Mouse (Mus musculus) intestine, postnatal 0 days (tissue): ENCODE measurements at regions not wholly inside any gene's neighbourhood (a gene's known extent, or its start where the extent isn't known, plus 50 kb on each side); places are given as distances from the start of the nearest gene placed in this dataset.

ENCODE experiments used
- ATAC-seq: fragments of 200-750 bp; cut with Nextera tagmentation; 2 replicates; pipeline ENCODE4 v1.8.0; 2017; ENCODE audit warnings: mild to moderate bottlenecking, moderate TSS enrichment, moderate library complexity
- H3K27ac ChIP-seq: fragments of 300-500 bp; sonication (generic); 2 replicates; pipeline ENCODE4 v1.5.1; 2014; ENCODE audit warnings: mild to moderate bottlenecking, low read depth, low read length, moderate library complexity
- H3K27me3 ChIP-seq: fragments of 300-500 bp; sonication (generic); replicated peaks from 2 replicates; pipeline ENCODE4 v1.6.1; 2014; ENCODE audit warnings: low read length, mixed read lengths; ENCODE audit not compliant: control insufficient read depth, insufficient read depth
- H3K36me3 ChIP-seq: fragments of 300-500 bp; sonication (generic); 2 replicates; pipeline ENCODE4 v1.6.1; 2014; ENCODE audit warnings: mild to moderate bottlenecking, moderate library complexity; ENCODE audit not compliant: control insufficient read depth, insufficient read depth
- H3K4me1 ChIP-seq: fragments of 300-500 bp; sonication (generic); replicated peaks from 2 replicates; pipeline ENCODE4 v1.6.1; 2014; ENCODE audit warnings: antibody characterized with exemption, low read length, mixed read lengths; ENCODE audit not compliant: control insufficient read depth, insufficient read depth
- H3K4me2 ChIP-seq: fragments of 300-500 bp; sonication (generic); replicated peaks from 2 replicates; pipeline ENCODE4 v1.6.1; 2014; ENCODE audit warnings: low read depth, mild to moderate bottlenecking, moderate library complexity
- H3K4me3 ChIP-seq: fragments of 300-500 bp; sonication (generic); 2 replicates; pipeline ENCODE4 v1.5.1; 2014; ENCODE audit warnings: low read depth, low read length
- H3K9ac ChIP-seq: fragments of 300-500 bp; sonication (generic); 2 replicates; pipeline ENCODE4 v1.6.1; 2014; ENCODE audit warnings: mild to moderate bottlenecking, low read depth, low read length
- H3K9me3 ChIP-seq: fragments of 300-500 bp; sonication (generic); 2 replicates; pipeline ENCODE4 v1.6.1; 2016; ENCODE audit warnings: mixed run types; ENCODE audit not compliant: control insufficient read depth
- CTCF ChIP-seq: sonication (generic); IDR thresholded peaks from 2 replicates; pipeline ENCODE4 v1.5.1; 2016; ENCODE audit warnings: low read depth, mild to moderate bottlenecking, control low read depth, antibody characterized with exemption, moderate library complexity
- WGBS: fragments of 180-500 bp; shearing (Covaris S2); extraction: QIAGEN DNeasy Blood & Tissue Kit; methylation state at CpG from one replicate; pipeline ENCODE4 v1.1.7; 2014; 5-methylcytosine and 5-hydroxymethylcytosine counted together

GRCm38 (mm10) chr2:67180962-67181361 lies 232.6 kb upstream of the Gm21830 start:
- no peak for ATAC-seq
- H3K4me2 ChIP-seq = no peak overlapping the region
- H3K4me3 ChIP-seq = no peak overlapping the region
- no peaks in the 10 kb centered on the region for H3K9me3 ChIP-seq
- H3K27me3 ChIP-seq = no peaks in the 10 kb centered on the region
- H3K36me3 ChIP-seq = no peaks in the 10 kb centered on the region
- H3K4me1 ChIP-seq = no peaks in the 10 kb centered on the region
- TF ChIP-seq CTCF = no peak
- H3K27ac ChIP-seq = no peak overlapping the region
- WGBS = 73% methylated on average over 3 of the region's 3 CpGs
- no peak overlapping the region for H3K9ac ChIP-seq

- TF ChIP-seq CTCF = no peak
- no peaks in the 10 kb centered on the region for H3K4me1 ChIP-seq
- 84% methylated on average over 2 of the region's 2 CpGs for WGBS
- no peaks in the 10 kb centered on the region for H3K36me3 ChIP-seq
- no peak overlapping the region for H3K9ac ChIP-seq
- H3K9me3 ChIP-seq = no peaks in the 10 kb centered on the region
- no peak overlapping the region for H3K4me3 ChIP-seq
- H3K27ac ChIP-seq = no peak overlapping the region
- H3K4me2 ChIP-seq = no peak overlapping the region
- H3K27me3 ChIP-seq = no peaks in the 10 kb centered on the region
- ATAC-seq = no peak
Measured at GRCm38 (mm10) chr2:67221061-67221802, 192.3 kb upstream of the Gm21830 start.

- peak; percentile 47 for TF ChIP-seq CTCF
- H3K27ac ChIP-seq = no peak overlapping the region
- H3K4me3 ChIP-seq = no peak overlapping the region
- no peaks in the 10 kb centered on the region for H3K36me3 ChIP-seq
- H3K4me2 ChIP-seq = no peak overlapping the region
- 87% methylated on average over 2 of the region's 2 CpGs for WGBS
- H3K9ac ChIP-seq = no peak overlapping the region
- no peak for ATAC-seq
- no peaks in the 10 kb centered on the region for H3K4me1 ChIP-seq
- H3K9me3 ChIP-seq = no peaks in the 10 kb centered on the region
- H3K27me3 ChIP-seq = no peaks in the 10 kb centered on the region
Measured at GRCm38 (mm10) chr2:67226299-67226698, 187.2 kb upstream of the Gm21830 start.

GRCm38 (mm10) chr2:67257455-67257854 lies 156.1 kb upstream of the Gm21830 start:
- Histone ChIP-seq H3K9me3 (no peaks in the 10 kb centered on the region), H3K36me3 (no peaks in the 10 kb centered on the region), H3K4me2 (no peak overlapping the region), H3K9ac (no peak overlapping the region), H3K27ac (no peak overlapping the region), H3K4me3 (no peak overlapping the region), H3K27me3 (no peaks in the 10 kb centered on the region), H3K4me1 (no peaks in the 10 kb centered on the region)
- ATAC-seq = no peak
- TF ChIP-seq CTCF = no peak
- WGBS = 66% methylated on average over 1 of the region's 1 CpGs
